ENCODE assay signal across 32 mouse cellular contexts in genomic region chr2:93182859-93183258, GRCm38 (mm10). TPM values are rescaled to one million over a fixed set of nuclear protein-coding genes. Genes with fewer than 3 reads are reported as not detected.
DNase-seq lines count a peak whose midpoint lies in the region; ATAC-seq and TF ChIP-seq lines count a peak whose summit lies in the region.
"Had no signal": no experiment of that assay in that cellular context is flagged by ENCODE, and none has a peak within 500 bp of the region (broad histone marks: within the 10 kb centered on the region; RNA-seq: fewer than 3 reads in every experiment).

No protein-coding gene starts in this region.

- H3K9ac ChIP-seq in forebrain, postnatal 0 days: no peak overlapping the region
- H3K9ac ChIP-seq: hindbrain, embryonic 15.5 days; kidney, embryonic 15.5 days; liver, embryonic 14.5 days; midbrain, embryonic 15.5 days; neural tube, embryonic 15.5 days had no signal

- no peak overlapping the region for H3K4me2 ChIP-seq in forebrain, postnatal 0 days (ENCODE audit: low read depth)
- H3K4me2 ChIP-seq: heart, embryonic 11.5 days; hindbrain, embryonic 15.5 days; kidney, embryonic 15.5 days; midbrain, embryonic 15.5 days; neural tube, embryonic 15.5 days had no signal

- intact Hi-C loops in left cerebral cortex, postnatal 36 days (cut with DNase I): no loop called here
- intact Hi-C loops in left cerebral cortex, postnatal 10 days (cut with DNase I): no loop called here

- WGBS in forebrain, embryonic 10.5 days: 77% methylated on average over 11 of the region's 11 CpGs
- WGBS in forebrain, postnatal 0 days: 82% methylated on average over 11 of the region's 11 CpGs

- peaks cover 100% of the 10 kb centered on the region for H3K27me3 ChIP-seq in forebrain, embryonic 10.5 days (ENCODE audit: poor library complexity, severe bottlenecking)
- no peaks in the 10 kb centered on the region for H3K27me3 ChIP-seq in forebrain, postnatal 0 days (ENCODE audit: insufficient read depth, low read length)
- H3K27me3 ChIP-seq: hindbrain, embryonic 15.5 days; midbrain, embryonic 15.5 days had no signal

- H3K36me3 ChIP-seq in forebrain, embryonic 10.5 days (replicated peaks): no peaks in the 10 kb centered on the region
- H3K36me3 ChIP-seq in forebrain, postnatal 0 days (ENCODE audit: insufficient read depth): no peaks in the 10 kb centered on the region
- H3K36me3 ChIP-seq: hindbrain, embryonic 15.5 days; kidney, embryonic 15.5 days; midbrain, embryonic 15.5 days; neural tube, embryonic 15.5 days had no signal

- peaks cover 54% of the 10 kb centered on the region for H3K4me1 ChIP-seq in forebrain, embryonic 10.5 days
- peaks cover 14% of the 10 kb centered on the region for H3K4me1 ChIP-seq in forebrain, postnatal 0 days (ENCODE audit: insufficient read depth)

- H3K27ac ChIP-seq in forebrain, embryonic 10.5 days: peak overlapping the region; percentile 41; the same call in 1 of the 2 replicates
- no peak overlapping the region for H3K27ac ChIP-seq in forebrain, postnatal 0 days (ENCODE audit: low read depth, low read length)
- H3K27ac ChIP-seq: gastrocnemius, adult 2 months; hindbrain, embryonic 15.5 days; kidney, embryonic 15.5 days; layer of hippocampus, adult 2 months; liver, embryonic 14.5 days; macrophage; midbrain, embryonic 15.5 days; neural tube, embryonic 15.5 days had no signal

- no peaks in the 10 kb centered on the region for H3K9me3 ChIP-seq in forebrain, embryonic 10.5 days
- no peaks in the 10 kb centered on the region for H3K9me3 ChIP-seq in forebrain, postnatal 0 days (ENCODE audit: low read length)
- H3K9me3 ChIP-seq: hindbrain, embryonic 15.5 days; kidney, embryonic 15.5 days; midbrain, embryonic 15.5 days; neural tube, embryonic 15.5 days had no signal

- TF ChIP-seq CTCF in forebrain, postnatal 0 days (IDR thresholded peaks at IDR 0.05; ENCODE audit: low read depth): no peak

- no peak for ATAC-seq in forebrain, postnatal 0 days
- ATAC-seq: forebrain, embryonic 14.5 days; inflammation-experienced regulatory T-cells, adult 6 months; midbrain, embryonic 15.5 days had no signal

- DNase-seq in forebrain, embryonic 10.5 days (ENCODE audit: extremely low spot score, low spot score): no peak
- DNase-seq in forebrain, postnatal 0 days: no peak
- DNase-seq in left cerebral cortex, postnatal 36 days (ENCODE audit: low spot score in 2 of 2): peak; percentile 49 to 52
- DNase-seq in left cerebral cortex, postnatal 10 days (ENCODE audit: extremely low spot score in 1 of 2, low spot score in 2 of 2): no peak
- peak; percentile 42 for DNase-seq in urinary bladder, postnatal 14 days (ENCODE audit: low spot score)
- no peak for DNase-seq in urinary bladder, postnatal 25 days (ENCODE audit: low spot score)
- DNase-seq in cerebellum, postnatal 4 days (ENCODE audit: low spot score in 2 of 2): no peak
- DNase-seq: B cell, adult 2 months; cerebellum, adult 18-20 months; cerebellum, postnatal 10 days; gastrocnemius, adult 2 months; gastrocnemius, postnatal 36 days; heart, adult 18-20 months; heart, postnatal 36 days; kidney, adult 11 months; kidney, postnatal 36 days; liver; lung, adult 2 months; lung, postnatal 10 days; retina, postnatal 1 day; spleen, adult 18-20 months; thymus, postnatal 25 days had no signal

- no peak overlapping the region for H3K4me3 ChIP-seq in forebrain, embryonic 10.5 days
- no peak overlapping the region for H3K4me3 ChIP-seq in forebrain, postnatal 0 days (ENCODE audit: low read depth, low read length)
- H3K4me3 ChIP-seq: gastrocnemius, adult 2 months; hindbrain, embryonic 15.5 days; kidney, embryonic 15.5 days; layer of hippocampus, adult 2 months; midbrain, embryonic 15.5 days; neural tube, embryonic 15.5 days had no signal

RNA-seq across cellular contexts. Expression of gene Trp53i11, which starts 4.5 kb away (rescaled TPM):
- 74.4 and 77.0 TPM in 2 replicates for polyA plus RNA-seq in forebrain, embryonic 10.5 days (2016; fragmentation: Nextera tagmentation; extraction: Ambion mirVana)
- total RNA-seq in forebrain, postnatal 0 days (2014; rRNA removed): 113 and 132 TPM in 2 replicates
- 95.2 and 123 TPM in 2 replicates for polyA plus RNA-seq in forebrain, postnatal 0 days (2015; fragmentation: Nextera tagmentation; extraction: Ambion mirVana)
- 10 to 100 TPM; 82.3 to 99.8 TPM for total RNA-seq in left cerebral cortex, postnatal 36 days (2021)
- 10 to 100 TPM; 46.0 to 50.7 TPM for total RNA-seq in left cerebral cortex, postnatal 10 days (2021)

Comparison
In these comparisons a context has a peak if more than half of its experiments do, and no peak if none do; other contexts are left out.
1. DNase-seq: peak in left cerebral cortex, postnatal 36 days (2 of 2) and urinary bladder, postnatal 14 days (single experiment); none in forebrain, embryonic 10.5 days (single experiment), forebrain, postnatal 0 days (single experiment), left cerebral cortex, postnatal 10 days (0 of 2), urinary bladder, postnatal 25 days (single experiment) and cerebellum, postnatal 4 days (0 of 2).